Mouse (Mus musculus): ENCODE measurements around the gene Maff. TPM values are rescaled to one million over a fixed set of nuclear protein-coding genes. Genes with fewer than 3 reads are reported as not detected.

Gene Maff
- polyA plus RNA-seq, 1 experiment from 2014 or later = 2.6 TPM

GRCm38 (mm10) chr15:79352479-79352878 lies 6.1 kb downstream of the Maff start:
- WGBS = 66% methylated on average over 6 of the region's 6 CpGs
- H3K9ac ChIP-seq = no peak overlapping the region
- H3K9me3 ChIP-seq (replicated peaks) = no peaks in the 10 kb centered on the region
- no peak overlapping the region for H3K4me3 ChIP-seq
- no peaks in the 10 kb centered on the region for H3K27me3 ChIP-seq (replicated peaks)
- H3K4me2 ChIP-seq = no peak overlapping the region
- ATAC-seq (ENCODE audit: insufficient number of reproducible peaks, low FRiP score) = no peak
- peaks cover 44% of the 10 kb centered on the region for H3K4me1 ChIP-seq (replicated peaks)
- H3K27ac ChIP-seq (ENCODE audit: poor library complexity, severe bottlenecking) = no peak overlapping the region
- no peaks in the 10 kb centered on the region for H3K36me3 ChIP-seq

GRCm38 (mm10) chr15:79353690-79354305 lies 7.4 kb downstream of the Maff start:
- H3K9me3 ChIP-seq (replicated peaks) = no peaks in the 10 kb centered on the region
- no peak overlapping the region for H3K4me3 ChIP-seq
- H3K4me2 ChIP-seq = no peak overlapping the region
- peaks cover 47% of the 10 kb centered on the region for H3K4me1 ChIP-seq (replicated peaks)
- WGBS = 75% methylated on average over 5 of the region's 5 CpGs
- no peak overlapping the region for H3K27ac ChIP-seq (ENCODE audit: poor library complexity, severe bottlenecking)
- no peaks in the 10 kb centered on the region for H3K27me3 ChIP-seq (replicated peaks)
- ATAC-seq (ENCODE audit: insufficient number of reproducible peaks, low FRiP score) = no peak
- no peaks in the 10 kb centered on the region for H3K36me3 ChIP-seq
- H3K9ac ChIP-seq = no peak overlapping the region

- H3K27me3 ChIP-seq (replicated peaks) = no peaks in the 10 kb centered on the region
- no peak overlapping the region for H3K4me3 ChIP-seq
- H3K9ac ChIP-seq = no peak overlapping the region
- no peak overlapping the region for H3K4me2 ChIP-seq
- 74% methylated on average over 4 of the region's 4 CpGs for WGBS
- no peaks in the 10 kb centered on the region for H3K36me3 ChIP-seq
- peaks cover 50% of the 10 kb centered on the region for H3K4me1 ChIP-seq (replicated peaks)
- ATAC-seq (ENCODE audit: insufficient number of reproducible peaks, low FRiP score) = no peak
- H3K9me3 ChIP-seq (replicated peaks) = no peaks in the 10 kb centered on the region
- no peak overlapping the region for H3K27ac ChIP-seq (ENCODE audit: poor library complexity, severe bottlenecking)
These were observed 8.2 kb downstream of the Maff start for GRCm38 (mm10) chr15:79354619-79355018.

GRCm38 (mm10) chr15:79356481-79356880 lies 10.1 kb downstream of the Maff start:
- 70% methylated on average over 8 of the region's 8 CpGs for WGBS
- ATAC-seq (ENCODE audit: insufficient number of reproducible peaks, low FRiP score) = no peak
- Histone ChIP-seq H3K9ac (0 out of 2 replicates have a peak overlapping the region, but pooled peaks have one; percentile 74), H3K4me1 (replicated peaks) (peaks cover 61% of the 10 kb centered on the region), H3K4me3 (peak overlapping the region; percentile 46), H3K36me3 (peaks cover 4% of the 10 kb centered on the region), H3K9me3 (replicated peaks) (no peaks in the 10 kb centered on the region), H3K27ac (ENCODE audit: poor library complexity, severe bottlenecking) (no peak overlapping the region), H3K4me2 (peak overlapping the region; percentile 95), H3K27me3 (replicated peaks) (no peaks in the 10 kb centered on the region)

GRCm38 (mm10) chr15:79357036-79357911 lies 10.9 kb downstream of the Maff start:
- Histone ChIP-seq H3K4me1 (replicated peaks) (peaks cover 60% of the 10 kb centered on the region), H3K27ac (ENCODE audit: poor library complexity, severe bottlenecking) (peak overlapping the region; percentile 46), H3K9ac (peak overlapping the region; percentile 74), H3K36me3 (peaks cover 12% of the 10 kb centered on the region), H3K9me3 (replicated peaks) (no peaks in the 10 kb centered on the region), H3K27me3 (replicated peaks) (no peaks in the 10 kb centered on the region), H3K4me2 (peak overlapping the region; percentile 95), H3K4me3 (peak overlapping the region; percentile 46)
- peak; percentile 83 for ATAC-seq (ENCODE audit: insufficient number of reproducible peaks, low FRiP score)
- under 1% methylated on average over 64 of the region's 77 CpGs for WGBS

- ATAC-seq (ENCODE audit: insufficient number of reproducible peaks, low FRiP score) = no peak
- peak overlapping the region; percentile 46; the same call in 1 of the 2 replicates for H3K4me3 ChIP-seq
- H3K4me1 ChIP-seq (replicated peaks) = peaks cover 57% of the 10 kb centered on the region
- H3K36me3 ChIP-seq = peaks cover 21% of the 10 kb centered on the region
- H3K27me3 ChIP-seq (replicated peaks) = no peaks in the 10 kb centered on the region
- peak overlapping the region; percentile 95 for H3K4me2 ChIP-seq
- no peaks in the 10 kb centered on the region for H3K9me3 ChIP-seq (replicated peaks)
- WGBS = 36% methylated on average over 12 of the region's 12 CpGs
- H3K9ac ChIP-seq = peak overlapping the region; percentile 74; the same call in 1 of the 2 replicates
- H3K27ac ChIP-seq (ENCODE audit: poor library complexity, severe bottlenecking) = peak overlapping the region; percentile 46
These were observed 11.7 kb downstream of the Maff start for GRCm38 (mm10) chr15:79357974-79358690.

GRCm38 (mm10) chr15:79359954-79360353 lies 13.5 kb downstream of the Maff start:
- H3K9me3 ChIP-seq (replicated peaks) = no peaks in the 10 kb centered on the region
- H3K27me3 ChIP-seq (replicated peaks) = no peaks in the 10 kb centered on the region
- peaks cover 72% of the 10 kb centered on the region for H3K4me1 ChIP-seq (replicated peaks)
- peak overlapping the region; percentile 36 for H3K27ac ChIP-seq (ENCODE audit: poor library complexity, severe bottlenecking)
- H3K4me2 ChIP-seq = peak overlapping the region; percentile 31; the same call in 1 of the 2 replicates
- no peak overlapping the region for H3K9ac ChIP-seq
- 18% methylated on average over 6 of the region's 6 CpGs for WGBS
- H3K36me3 ChIP-seq = peaks cover 39% of the 10 kb centered on the region
- no peak overlapping the region for H3K4me3 ChIP-seq
- peak; percentile 18; the same call in 1 of the 2 replicates for ATAC-seq (ENCODE audit: insufficient number of reproducible peaks, low FRiP score)

GRCm38 (mm10) chr15:79360371-79360770 lies 13.9 kb downstream of the Maff start:
- Histone ChIP-seq H3K4me1 (replicated peaks) (peaks cover 72% of the 10 kb centered on the region), H3K36me3 (peaks cover 43% of the 10 kb centered on the region), H3K4me2 (0 out of 2 replicates have a peak overlapping the region, but pooled peaks have one; percentile 31), H3K4me3 (no peak overlapping the region), H3K9ac (no peak overlapping the region), H3K27me3 (replicated peaks) (no peaks in the 10 kb centered on the region), H3K9me3 (replicated peaks) (no peaks in the 10 kb centered on the region), H3K27ac (ENCODE audit: poor library complexity, severe bottlenecking) (peak overlapping the region; percentile 36)
- WGBS = 29% methylated on average over 7 of the region's 7 CpGs
- no peak for ATAC-seq (ENCODE audit: insufficient number of reproducible peaks, low FRiP score)

- H3K27ac ChIP-seq (ENCODE audit: poor library complexity, severe bottlenecking) = peak overlapping the region; percentile 34; the same call in 1 of the 2 replicates
- peak overlapping the region; percentile 10; the same call in 1 of the 2 replicates for H3K9ac ChIP-seq
- WGBS = 33% methylated on average over 4 of the region's 4 CpGs
- H3K36me3 ChIP-seq = peaks cover 50% of the 10 kb centered on the region
- no peak for ATAC-seq (ENCODE audit: insufficient number of reproducible peaks, low FRiP score)
- no peak overlapping the region for H3K4me2 ChIP-seq
- peaks cover 71% of the 10 kb centered on the region for H3K4me1 ChIP-seq (replicated peaks)
- no peaks in the 10 kb centered on the region for H3K9me3 ChIP-seq (replicated peaks)
- no peaks in the 10 kb centered on the region for H3K27me3 ChIP-seq (replicated peaks)
- no peak overlapping the region for H3K4me3 ChIP-seq
These were observed 14.6 kb downstream of the Maff start for GRCm38 (mm10) chr15:79361023-79361422.

- peak overlapping the region; percentile 14; the same call in 1 of the 2 replicates for H3K27ac ChIP-seq (ENCODE audit: poor library complexity, severe bottlenecking)
- H3K36me3 ChIP-seq = peaks cover 78% of the 10 kb centered on the region
- no peaks in the 10 kb centered on the region for H3K27me3 ChIP-seq (replicated peaks)
- H3K4me3 ChIP-seq = no peak overlapping the region
- H3K9me3 ChIP-seq (replicated peaks) = no peaks in the 10 kb centered on the region
- 48% methylated on average over 6 of the region's 6 CpGs for WGBS
- H3K9ac ChIP-seq = 0 out of 2 replicates have a peak overlapping the region, but pooled peaks have one; percentile 28
- ATAC-seq (ENCODE audit: insufficient number of reproducible peaks, low FRiP score) = no peak
- H3K4me2 ChIP-seq = no peak overlapping the region
- peaks cover 62% of the 10 kb centered on the region for H3K4me1 ChIP-seq (replicated peaks)
These were observed 17.7 kb downstream of the Maff start for GRCm38 (mm10) chr15:79364120-79364519.

All from heart, embryonic 12.5 days (tissue).